Mouse (Mus musculus) ovary, adult 18-20 months (tissue): ENCODE measurements around the gene Gm20388.
"Not testable (repeated sequence)": the region's sequence is repeated elsewhere in the genome, so short reads cannot be mapped to it uniquely, and the experiment has no call there.

Source experiments
- DNase-seq: peaks from one replicate; pipeline ENCODE4 v3.0.0; 2022; ENCODE audit warnings: low spot score, mixed read lengths

The Gm20388 gene

GRCm38 (mm10) chr8:121127291-121127701 is 1216.7 kb downstream of the Gm20388 start:
- no peak for DNase-seq

- DNase-seq, result no peak
Measured at GRCm38 (mm10) chr8:121127756-121128375, 1217.2 kb downstream of the Gm20388 start, which contains the start of gene Foxl1. Foxl1 (plus strand) TSS chr8:121127940.

DNA sequence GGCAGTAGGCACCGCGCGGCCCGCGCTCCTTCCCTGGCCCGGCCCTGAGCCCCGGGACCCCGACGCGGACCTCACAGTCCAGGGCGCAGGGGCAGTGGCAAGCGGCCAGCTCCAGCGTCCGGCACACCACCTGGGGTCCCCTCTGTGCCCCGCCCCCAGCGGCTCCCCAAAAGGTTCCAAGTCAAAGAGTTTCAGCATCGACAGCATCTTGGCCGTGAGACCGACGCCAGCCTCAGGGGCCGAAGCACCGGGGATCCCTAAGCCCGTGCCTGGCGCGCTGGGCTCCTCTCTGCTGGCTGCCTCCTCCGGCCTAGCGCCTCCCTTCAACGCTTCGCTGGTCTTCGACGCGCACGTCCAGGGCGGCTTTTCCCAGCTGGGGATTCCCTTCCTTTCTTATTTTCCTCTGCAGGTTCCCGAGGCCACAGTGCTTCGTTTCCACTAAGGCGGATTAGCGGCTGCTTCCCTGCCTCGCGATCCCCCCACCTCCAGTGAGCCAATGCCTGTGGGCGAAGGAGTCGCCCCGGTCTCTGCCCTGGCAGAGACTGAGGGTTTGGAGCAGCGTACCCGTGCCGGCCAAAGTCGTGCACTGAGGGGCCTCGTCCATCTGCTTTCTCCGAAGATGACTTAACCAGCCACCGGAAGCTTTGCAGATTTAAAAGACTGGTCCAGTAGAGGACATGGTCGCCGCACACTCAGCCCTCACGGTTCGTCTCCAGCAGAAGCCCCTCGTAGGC is 1218.1 kb downstream of the Gm20388 start:
- DNase-seq, result no peak

GRCm38 (mm10) chr8:121129265-121129940 is 1218.8 kb downstream of the Gm20388 start:
- DNase-seq, result no peak

DNA sequence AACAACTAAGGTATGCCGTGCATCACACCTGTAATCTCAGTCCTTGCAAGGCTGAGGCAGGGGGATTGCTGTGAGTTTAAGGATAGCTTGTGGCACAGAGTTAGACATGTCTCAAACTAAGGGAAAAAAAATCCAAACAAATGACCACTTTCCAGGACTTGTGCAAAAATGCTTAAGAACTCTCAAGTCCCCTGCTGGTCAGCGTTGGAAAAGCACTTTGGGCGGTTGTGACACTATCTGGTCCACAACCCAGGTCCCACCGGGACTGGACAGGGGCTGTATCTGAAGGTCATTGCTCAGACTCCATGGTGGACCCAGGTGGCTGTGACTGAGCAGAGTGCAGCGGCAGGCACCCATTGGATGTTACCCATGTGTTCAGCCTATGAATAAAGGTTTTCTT is 1219.9 kb downstream of the Gm20388 start:
- DNase-seq, result no peak

GRCm38 (mm10) chr8:121132961-121133513 is 1222.4 kb downstream of the Gm20388 start:
- DNase-seq, result no peak

DNA sequence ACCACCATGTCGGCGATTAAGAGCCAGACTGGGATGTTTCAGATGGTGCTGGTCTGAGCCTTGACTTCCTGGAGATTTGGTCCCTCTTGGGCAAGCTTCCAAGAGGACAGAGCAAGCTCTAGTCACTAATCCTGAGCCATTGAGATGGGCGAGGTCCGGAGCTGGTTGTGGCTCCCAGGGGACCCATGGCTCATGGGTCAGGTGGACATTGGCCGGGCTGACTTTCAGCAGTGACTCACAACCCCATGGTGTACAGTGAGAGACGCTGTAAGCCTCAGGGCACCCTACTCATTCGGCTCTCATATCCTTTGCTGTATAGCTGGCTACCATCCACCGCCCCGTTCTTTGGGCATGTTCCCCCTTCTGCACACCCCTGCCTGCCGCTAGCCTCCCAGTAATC is 1223.5 kb downstream of the Gm20388 start:
- DNase-seq, result no peak

- no peak for DNase-seq
Measured at GRCm38 (mm10) chr8:121134512-121134911, 1223.9 kb downstream of the Gm20388 start.

DNA sequence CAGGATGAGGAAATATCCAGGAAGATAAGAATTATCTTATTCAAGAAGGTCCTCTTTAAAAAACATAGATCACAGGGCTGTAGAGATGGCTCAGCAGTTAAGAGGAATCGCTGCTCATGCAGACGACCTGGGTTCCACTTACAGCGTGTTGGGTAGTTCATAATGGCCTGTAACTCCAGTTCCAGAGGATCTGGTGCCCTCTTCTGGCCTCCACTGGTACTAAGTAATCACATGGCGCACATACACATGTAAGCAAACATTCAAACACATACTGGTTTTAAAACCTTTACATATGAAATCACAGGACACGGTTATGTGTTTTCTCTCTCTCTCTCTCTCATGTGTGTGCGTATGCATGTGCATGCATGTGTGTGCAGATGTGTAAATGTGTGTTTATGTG is 1226.2 kb downstream of the Gm20388 start:
- no peak for DNase-seq

DNA sequence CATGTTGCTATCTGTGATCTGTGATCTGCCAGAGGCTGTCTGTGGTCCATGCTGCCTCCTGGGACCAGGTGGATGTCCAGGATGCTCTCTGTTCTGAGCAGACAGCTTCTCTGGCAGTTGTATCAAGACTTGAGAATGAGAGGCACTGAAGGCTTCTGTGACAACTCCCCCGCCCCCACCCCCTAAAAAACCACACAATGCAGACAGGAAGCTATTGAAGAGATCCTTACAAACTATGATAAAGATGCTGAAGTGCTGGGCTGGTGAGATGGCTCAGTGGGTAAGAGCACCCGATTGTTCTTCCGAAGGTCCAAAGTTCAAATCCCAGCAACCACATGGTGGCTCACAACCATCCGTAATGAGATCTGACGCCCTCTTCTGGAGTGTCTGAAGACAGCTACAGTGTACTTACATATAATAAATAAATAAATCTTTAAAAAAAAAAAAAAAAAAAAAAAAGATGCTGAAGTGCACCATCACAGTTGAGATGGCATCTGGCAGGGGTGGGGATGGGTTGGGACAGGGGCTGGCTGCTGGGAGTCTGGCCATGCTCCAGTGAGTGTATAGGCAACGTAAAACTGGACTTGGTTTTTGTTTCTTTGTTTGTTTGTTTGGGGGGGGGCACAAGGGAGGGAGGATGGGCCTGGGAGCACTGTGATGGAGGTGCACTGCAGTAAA is 1235.0 kb downstream of the Gm20388 start:
- not testable (repeated sequence) for DNase-seq

DNA sequence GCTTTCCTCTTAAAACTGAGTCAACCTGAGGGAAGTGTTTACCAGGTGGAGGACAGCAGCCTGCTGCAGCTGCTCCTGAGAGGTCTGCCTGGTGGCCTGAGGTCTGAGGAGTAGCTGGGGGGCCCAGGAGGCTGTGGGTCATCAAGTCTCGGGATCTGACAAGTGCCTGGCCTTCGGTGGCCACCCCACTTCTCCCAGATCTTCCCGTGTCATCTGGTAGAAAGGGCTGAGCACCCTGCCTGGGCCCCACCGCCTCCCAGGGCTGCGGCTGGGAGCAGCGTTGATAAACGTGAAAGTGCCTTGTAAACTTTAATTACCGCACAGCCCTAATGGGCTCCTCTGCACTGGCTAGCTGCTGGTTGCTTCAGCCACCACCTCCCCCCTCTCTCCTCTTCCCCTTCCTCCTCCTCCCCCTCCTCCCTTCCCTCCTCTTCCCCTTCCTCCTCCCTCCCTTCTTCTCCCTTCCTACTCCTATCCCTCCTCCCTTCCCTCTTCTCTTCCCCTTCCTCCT is 1238.0 kb downstream of the Gm20388 start:
- no peak for DNase-seq

- DNase-seq, result peak; percentile 18
Measured at GRCm38 (mm10) chr8:121152394-121152793, 1241.8 kb downstream of the Gm20388 start.

GRCm38 (mm10) chr8:121156990-121157491 is 1246.4 kb downstream of the Gm20388 start:
- no peak for DNase-seq

DNA sequence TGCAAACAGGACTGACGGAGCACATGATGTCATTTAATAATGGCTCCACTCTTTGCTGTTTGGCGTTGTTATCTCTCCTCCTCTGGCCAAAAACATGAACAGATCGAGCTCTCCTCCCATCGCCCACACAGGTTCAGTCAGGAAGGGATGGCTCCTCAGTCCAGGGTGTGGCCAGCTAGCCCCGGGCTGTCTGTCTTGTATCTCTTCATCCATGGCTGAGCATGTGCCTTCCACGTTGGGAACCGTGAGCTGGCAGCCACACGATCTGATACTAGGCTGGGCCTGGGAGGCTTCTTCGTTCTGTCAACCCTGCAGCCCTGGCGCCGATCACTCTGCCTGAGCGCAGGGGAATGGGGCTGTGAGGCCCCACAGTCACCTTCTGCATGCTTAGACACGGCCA is 1248.2 kb downstream of the Gm20388 start:
- no peak for DNase-seq

DNA sequence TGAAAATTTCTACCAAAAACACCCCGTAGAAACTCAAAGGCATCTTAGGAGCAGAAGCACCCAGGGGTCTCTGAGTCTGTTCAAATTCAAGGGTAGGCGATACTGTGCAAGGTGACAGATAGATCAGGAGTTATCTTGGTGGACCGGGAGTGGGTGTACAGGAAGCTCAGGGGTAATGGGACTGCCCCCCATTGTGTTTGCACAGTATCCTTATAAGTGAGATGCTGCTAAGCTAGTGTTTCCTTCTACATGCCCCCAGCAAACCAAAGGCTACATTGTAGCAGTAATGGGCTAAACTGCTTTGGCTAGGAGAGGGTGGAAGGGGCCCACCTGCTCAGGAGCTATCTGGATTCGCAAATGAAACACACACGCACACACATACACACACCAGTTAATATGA is 1250.8 kb downstream of the Gm20388 start:
- DNase-seq, result no peak

GRCm38 (mm10) chr8:121162413-121162812 is 1251.8 kb downstream of the Gm20388 start:
- no peak for DNase-seq

- no peak for DNase-seq
Measured at GRCm38 (mm10) chr8:121162906-121163695, 1252.5 kb downstream of the Gm20388 start.

DNA sequence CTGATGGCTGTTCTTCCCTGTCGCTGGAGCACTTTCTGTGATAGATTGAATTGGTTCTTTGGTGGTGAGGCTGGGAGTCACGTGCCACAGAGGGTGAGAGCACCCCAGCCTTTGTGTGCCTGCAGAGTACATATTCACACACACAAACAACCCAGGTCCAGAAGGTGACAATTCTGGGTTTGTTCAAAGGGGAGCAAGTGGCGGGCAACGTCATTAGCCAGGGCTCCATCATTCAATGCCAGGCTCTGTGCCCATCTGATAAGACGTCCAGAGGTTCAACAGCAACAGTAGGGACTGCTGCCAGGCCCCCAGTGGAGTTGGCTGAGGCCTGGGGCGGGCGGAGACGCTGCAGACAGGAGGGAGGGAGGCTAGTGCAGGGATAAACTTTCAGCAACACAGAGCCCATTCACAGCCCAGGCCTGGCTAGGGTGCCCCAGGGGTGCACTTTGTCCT is 1253.4 kb downstream of the Gm20388 start:
- peak; percentile 39 for DNase-seq

GRCm38 (mm10) chr8:121168033-121168432 is 1257.4 kb downstream of the Gm20388 start:
- no peak for DNase-seq

GRCm38 (mm10) chr8:121170116-121170515 is 1259.5 kb downstream of the Gm20388 start:
- no peak for DNase-seq
